ENCODE assay signal across 8 mouse cellular contexts in genomic region chr14:30352951-30353270, GRCm38 (mm10).
DNase-seq lines count a peak whose midpoint lies in the region; ATAC-seq lines count a peak whose summit lies in the region.

No protein-coding gene starts in this region.

- H3K4me1 ChIP-seq in lung, embryonic 16.5 days (replicated peaks; ENCODE audit: control insufficient read depth, insufficient read depth, low read length), result peaks cover 13% of the 10 kb centered on the region
- H3K4me1 ChIP-seq in intestine, embryonic 16.5 days (ENCODE audit: control insufficient read depth, insufficient read depth, low read length), result peaks cover 23% of the 10 kb centered on the region
- peaks cover 47% of the 10 kb centered on the region for H3K4me1 ChIP-seq in neural tube, embryonic 15.5 days

- H3K4me2 ChIP-seq in lung, embryonic 16.5 days (ENCODE audit: low read depth, low read length), result peak overlapping the region; percentile 95
- H3K4me2 ChIP-seq in intestine, embryonic 16.5 days (ENCODE audit: low read depth, low read length), result peak overlapping the region; percentile 91
- peak overlapping the region; percentile 96 for H3K4me2 ChIP-seq in neural tube, embryonic 15.5 days

- peak overlapping the region; percentile 80 for H3K9ac ChIP-seq in lung, embryonic 16.5 days (ENCODE audit: low read length)
- peak overlapping the region; percentile 81 for H3K9ac ChIP-seq in intestine, embryonic 16.5 days (ENCODE audit: low read depth, low read length)
- peak overlapping the region; percentile 79 for H3K9ac ChIP-seq in neural tube, embryonic 15.5 days (replicated peaks)

- H3K27me3 ChIP-seq in lung, embryonic 16.5 days (ENCODE audit: control insufficient read depth, insufficient read depth, low read depth, low read length), result peaks cover 5% of the 10 kb centered on the region; the same call in 1 of the 2 replicates
- peaks cover 9% of the 10 kb centered on the region; the same call in 1 of the 2 replicates for H3K27me3 ChIP-seq in intestine, embryonic 16.5 days (replicated peaks; ENCODE audit: control insufficient read depth, insufficient read depth, low read length)
- no peaks in the 10 kb centered on the region for H3K27me3 ChIP-seq in neural tube, embryonic 15.5 days (replicated peaks)

- H3K27ac ChIP-seq in lung, embryonic 16.5 days (ENCODE audit: low read length), result peak overlapping the region; percentile 2; the same call in 1 of the 2 replicates
- H3K27ac ChIP-seq in intestine, embryonic 16.5 days (ENCODE audit: low read length), result peak overlapping the region; percentile 18; the same call in 1 of the 2 replicates
- H3K27ac ChIP-seq in neural tube, embryonic 15.5 days (replicated peaks), result peak overlapping the region; percentile 76

- WGBS in lung, embryonic 16.5 days, result under 1% methylated on average over 10 of the region's 10 CpGs
- WGBS in intestine, embryonic 16.5 days, result under 1% methylated on average over 10 of the region's 10 CpGs
- WGBS in neural tube, embryonic 15.5 days, result under 1% methylated on average over 10 of the region's 10 CpGs

- no peak for ATAC-seq in cerebellum, adult (ENCODE audit: insufficient number of reproducible peaks, low FRiP score, low TSS enrichment)
- no peak; the same call in 1 of the 2 replicates for ATAC-seq in lung, embryonic 16.5 days (ENCODE audit: low read depth)
- no peak for ATAC-seq in intestine, embryonic 16.5 days
- ATAC-seq in neural tube, embryonic 15.5 days (ENCODE audit: low FRiP score), result no peak

- H3K4me3 ChIP-seq in lung, embryonic 16.5 days (ENCODE audit: low read length), result peak overlapping the region; percentile 68
- peak overlapping the region; percentile 68 for H3K4me3 ChIP-seq in intestine, embryonic 16.5 days (ENCODE audit: low read length)
- peak overlapping the region; percentile 61 for H3K4me3 ChIP-seq in neural tube, embryonic 15.5 days (replicated peaks)

- no peaks in the 10 kb centered on the region for H3K9me3 ChIP-seq in lung, embryonic 16.5 days (ENCODE audit: control insufficient read depth, low read length)
- H3K9me3 ChIP-seq in intestine, embryonic 16.5 days (ENCODE audit: control insufficient read depth, low read length), result no peaks in the 10 kb centered on the region
- H3K9me3 ChIP-seq in neural tube, embryonic 15.5 days (replicated peaks), result no peaks in the 10 kb centered on the region

- peak; percentile 33 to 40 for DNase-seq in cerebellum, adult 18-20 months
- no peak for DNase-seq in lung, postnatal 36 days
- DNase-seq in left cerebral cortex, adult 18-20 months (ENCODE audit: low spot score in 2 of 2), result no peak
- DNase-seq in thymus, postnatal 10 days (ENCODE audit: low spot score in 2 of 2), result no peak

- H3K36me3 ChIP-seq in lung, embryonic 16.5 days (ENCODE audit: control insufficient read depth, insufficient read depth, low read length), result no peaks in the 10 kb centered on the region
- no peaks in the 10 kb centered on the region for H3K36me3 ChIP-seq in intestine, embryonic 16.5 days (ENCODE audit: control insufficient read depth, insufficient read depth, low read length)
- H3K36me3 ChIP-seq in neural tube, embryonic 15.5 days, result peaks cover 3% of the 10 kb centered on the region; the same call in 1 of the 2 replicates

Comparison
In these comparisons a context has a peak if more than half of its experiments do, and no peak if none do; other contexts are left out.
1. DNase-seq: peak in cerebellum, adult 18-20 months (2 of 2); none in lung, postnatal 36 days (single experiment), left cerebral cortex, adult 18-20 months (0 of 2) and thymus, postnatal 10 days (0 of 2).
2. H3K27ac ChIP-seq: peak in every context shown above with its lines; median percentile 76 in neural tube, embryonic 15.5 days; 18 in intestine, embryonic 16.5 days; 2 in lung, embryonic 16.5 days.
3. Peak in every context shown above with its lines, with median percentiles within 50 percentile points of each other: H3K4me2 ChIP-seq, H3K4me3 ChIP-seq and H3K9ac ChIP-seq.